Mouse (Mus musculus): ENCODE results near the gene Olfr876.
"Not testable (repeated sequence)": the region's sequence is repeated elsewhere in the genome, so short reads cannot be mapped to it uniquely, and the experiment has no call there.

The Olfr876 gene

DNA sequence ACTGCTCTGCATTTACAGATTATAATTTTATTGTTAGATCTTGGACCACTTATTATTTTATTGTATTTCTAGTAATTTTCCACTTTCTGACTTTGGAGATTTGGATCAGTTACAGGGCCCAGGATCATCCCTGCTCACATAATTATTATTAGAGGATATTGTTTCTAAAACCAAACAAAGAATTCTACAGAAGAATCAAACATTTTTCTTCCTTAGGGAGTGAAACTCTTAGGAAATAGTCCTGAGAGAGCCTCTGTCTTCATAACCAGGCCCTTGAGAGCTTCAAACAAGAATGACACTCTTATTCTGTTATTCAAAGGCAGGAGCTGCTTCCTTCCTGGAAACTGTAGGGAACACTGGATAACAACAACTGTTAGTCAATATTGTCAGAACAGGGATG lies at the start of gene Olfr876:
Gene Olfr876, plus strand, starts transcription at position 301 of the 400 bp plus-strand sequence.
- DNase-seq (ENCODE audit: low spot score in 2 of 2): no peak

DNA sequence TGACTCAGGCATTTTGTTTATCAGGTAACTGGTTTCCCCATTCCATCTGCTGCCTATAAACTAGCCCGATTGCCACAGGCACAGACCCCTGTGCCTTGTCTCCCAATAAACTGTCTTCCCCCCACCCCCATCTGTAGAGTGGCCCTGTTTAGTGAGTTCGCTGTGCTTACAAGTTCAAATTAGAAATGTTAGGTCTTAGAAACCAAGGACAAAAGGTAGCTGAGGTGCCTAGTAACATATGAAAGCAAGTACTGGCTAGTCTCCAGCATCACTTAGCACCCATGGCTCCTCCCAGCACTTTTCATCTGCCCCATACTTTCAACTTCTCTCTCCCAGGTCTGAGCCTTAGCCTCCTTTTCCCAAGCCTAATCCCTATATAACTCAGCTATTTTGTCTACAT lies 41.1 kb upstream of the Olfr876 start:
- DNase-seq (ENCODE audit: low spot score in 2 of 2): no peak

DNA sequence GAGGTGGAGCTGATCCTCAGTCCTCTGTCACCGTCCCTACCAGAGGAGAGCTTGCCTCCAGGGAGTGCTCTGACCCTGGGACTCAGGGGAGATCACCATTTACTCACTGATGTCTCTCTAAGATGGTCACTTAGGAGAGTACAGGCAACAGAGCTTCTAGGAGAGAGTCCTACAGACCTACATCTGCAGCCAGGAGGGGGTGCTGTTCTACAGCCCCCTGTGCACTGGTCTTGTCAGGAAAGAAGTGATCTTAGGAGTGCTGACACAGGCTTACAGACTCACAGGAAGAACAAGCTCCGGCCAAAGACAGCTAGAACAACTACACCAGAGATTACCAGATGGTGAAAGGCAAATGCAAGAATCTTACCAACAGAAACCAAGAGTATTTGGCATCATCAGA lies 40.3 kb upstream of the Olfr876 start:
- DNase-seq (ENCODE audit: low spot score in 2 of 2): no peak

DNA sequence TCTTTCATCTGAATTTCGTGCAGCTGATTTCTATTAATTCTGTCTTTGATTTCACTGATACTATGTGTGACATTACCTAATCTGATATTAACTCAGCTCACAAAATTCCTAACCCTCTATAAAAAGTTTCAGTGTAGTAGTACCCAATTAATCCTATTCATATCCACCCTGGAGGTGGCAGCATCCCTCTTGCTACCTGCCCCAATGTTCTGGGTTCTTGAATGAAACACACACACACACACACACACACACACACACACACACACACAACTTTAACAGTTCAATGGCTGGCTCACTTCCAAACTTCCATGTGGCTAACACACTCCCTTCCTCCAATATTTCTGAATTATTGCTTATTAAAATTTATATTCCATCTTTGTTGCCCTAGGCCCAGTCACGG lies 32.2 kb upstream of the Olfr876 start:
- DNase-seq (ENCODE audit: low spot score in 2 of 2): no peak

DNA sequence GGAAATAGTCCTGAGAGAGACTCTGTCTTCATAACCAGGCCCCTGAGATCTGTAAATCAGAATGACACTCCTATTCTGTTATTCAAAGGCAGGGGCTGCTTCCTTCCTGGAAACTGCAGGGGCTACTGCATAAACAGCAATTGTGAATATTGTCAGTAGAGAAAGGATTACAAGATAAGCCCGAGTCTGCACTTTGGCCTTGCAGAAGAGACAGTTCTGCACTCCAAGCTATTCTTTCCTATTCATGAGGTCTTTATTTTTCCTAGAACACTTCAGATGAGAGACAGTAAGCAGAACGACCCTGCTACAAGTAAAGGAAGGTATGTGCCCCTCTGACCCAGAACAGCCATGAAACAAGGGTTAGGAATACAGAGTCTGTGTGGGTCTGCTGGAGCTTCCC lies 31.1 kb upstream of the Olfr876 start, which contains the start of gene Olfr875:
Gene Olfr875, plus strand, starts transcription at position 99 of the 400 bp plus-strand sequence.
- DNase-seq (ENCODE audit: low spot score in 2 of 2): no peak

DNA sequence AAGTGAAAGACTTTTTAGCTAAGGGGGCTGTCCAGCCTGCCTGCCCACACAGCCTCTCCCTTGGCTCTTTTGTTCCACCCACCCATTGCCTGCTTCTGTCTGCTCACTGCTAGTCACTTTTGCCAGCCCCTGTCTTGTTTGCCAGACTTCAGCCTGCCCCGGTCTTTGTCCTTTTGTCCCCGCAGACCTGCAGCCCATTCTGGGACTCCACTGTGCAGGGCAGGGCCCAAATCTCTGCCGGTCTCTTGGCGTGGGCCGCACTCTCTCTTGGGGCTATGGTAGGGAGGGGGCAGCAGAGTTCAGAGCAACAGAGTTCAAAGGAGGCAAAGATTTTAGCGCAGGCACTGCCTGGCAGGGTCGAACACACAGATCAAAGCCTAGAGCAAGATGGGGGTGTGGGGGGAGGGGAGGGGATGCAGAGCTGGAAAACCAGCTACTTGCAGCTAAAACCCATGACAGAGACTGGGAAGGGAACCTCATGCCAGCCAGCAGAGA lies 20.0 kb upstream of the Olfr876 start:
- DNase-seq (ENCODE audit: low spot score in 2 of 2): no peak

DNA sequence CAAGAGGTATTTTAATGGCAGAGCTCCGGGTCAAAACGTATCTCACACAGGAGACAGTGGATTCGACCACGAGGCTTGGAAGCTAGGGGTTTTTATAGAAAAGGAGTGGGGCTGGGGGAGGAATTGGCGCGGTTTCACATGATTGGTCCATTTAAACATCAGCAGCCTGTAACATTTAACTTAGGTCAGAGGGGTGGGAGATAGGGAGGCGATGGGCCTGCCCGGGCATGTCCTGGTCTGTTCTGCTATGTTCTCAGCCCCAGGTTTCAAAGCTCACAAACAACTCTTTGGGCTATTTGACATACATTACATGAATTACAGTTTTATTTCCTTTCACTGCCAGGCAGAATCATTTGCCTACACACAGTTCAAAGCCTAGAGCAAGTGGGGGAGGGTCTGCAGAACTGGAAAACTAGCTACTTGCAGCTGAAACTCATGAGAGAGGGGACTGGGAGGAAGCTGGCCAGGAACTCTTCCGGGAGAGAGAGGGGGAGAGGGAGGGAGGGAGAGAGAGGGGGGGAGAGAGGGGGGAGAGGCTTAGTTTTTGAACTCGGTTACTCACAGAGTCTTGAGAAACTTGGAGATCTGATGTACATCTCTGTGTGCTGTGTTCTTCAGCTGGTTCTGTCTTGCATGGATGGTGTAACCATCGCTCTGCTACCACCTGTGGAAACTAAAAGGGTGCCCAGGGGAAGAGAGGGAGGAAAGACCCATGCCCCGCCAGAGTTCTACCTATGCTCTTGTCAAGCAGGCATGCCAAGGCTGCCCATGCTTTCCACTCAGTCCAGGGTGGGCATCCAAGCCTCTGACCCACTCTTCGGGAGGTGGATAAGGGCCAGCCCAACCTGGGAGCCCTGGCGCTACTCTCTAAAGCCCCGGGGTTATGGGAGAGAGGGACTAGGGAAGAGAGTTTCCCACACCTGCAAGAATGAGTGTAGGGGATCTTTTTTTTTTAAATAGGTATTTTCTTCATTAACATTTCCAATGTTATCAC lies 19.1 kb upstream of the Olfr876 start:
- not testable (repeated sequence) for DNase-seq (ENCODE audit: low spot score in 2 of 2)

DNA sequence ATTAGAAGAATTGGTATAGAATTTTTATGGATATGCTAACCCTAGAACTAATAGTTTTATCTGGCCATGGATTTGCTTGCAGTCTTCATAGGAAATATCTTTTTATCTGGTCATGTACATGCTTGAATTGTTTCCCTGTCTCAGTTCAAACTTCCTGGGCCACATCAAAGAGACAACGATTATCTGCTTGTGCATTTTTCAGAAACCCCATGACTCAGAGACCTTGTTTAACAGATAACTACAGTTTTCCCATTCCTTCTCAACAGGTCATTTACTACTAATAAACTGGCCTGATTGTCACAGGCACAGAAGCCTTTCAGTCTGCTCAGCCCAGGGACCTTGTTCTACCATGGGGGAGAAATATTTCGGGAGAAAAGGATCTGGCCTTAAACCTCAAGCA lies 16.4 kb upstream of the Olfr876 start:
- no peak for DNase-seq (ENCODE audit: low spot score in 2 of 2)

DNA sequence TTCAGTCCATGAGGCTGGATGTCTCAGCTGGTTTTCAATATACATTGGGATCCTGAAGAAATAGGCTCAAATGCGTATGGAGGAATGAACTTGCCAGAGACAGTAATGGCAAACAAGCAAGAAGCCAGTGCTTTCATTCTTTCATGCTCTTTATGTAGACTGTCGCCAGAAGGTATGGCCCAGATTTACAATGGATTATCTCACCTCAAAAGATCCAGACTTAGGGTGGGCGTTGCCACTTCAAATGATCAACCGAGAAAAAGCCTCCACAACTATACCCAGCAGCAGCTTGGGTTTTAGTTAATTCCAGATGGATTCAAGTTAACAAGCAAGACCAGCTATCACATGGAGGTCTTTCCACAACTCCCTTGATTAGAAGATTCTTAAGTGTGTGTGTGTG lies 776 bp upstream of the Olfr876 start:
- DNase-seq (ENCODE audit: low spot score in 2 of 2): no peak

DNA sequence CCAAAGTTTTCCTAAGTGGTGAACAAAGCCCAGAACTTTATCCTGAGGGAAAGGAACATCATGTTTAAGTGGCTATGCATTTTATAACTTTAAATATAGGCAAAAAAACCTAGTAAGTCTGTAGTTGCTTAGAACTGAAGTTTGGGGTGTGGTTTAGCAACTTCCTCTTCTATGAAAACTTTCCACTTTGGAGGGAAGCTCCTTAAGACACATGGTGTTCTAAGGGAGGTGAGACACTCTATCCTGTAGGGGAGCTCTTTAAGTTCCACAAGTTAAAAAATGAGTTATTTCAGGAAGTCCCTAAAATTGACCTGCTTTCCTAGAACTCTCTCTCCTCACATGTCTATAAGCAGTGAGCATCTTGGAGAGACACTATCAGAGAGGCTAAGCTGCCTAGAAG lies 4.4 kb downstream of the Olfr876 start:
- DNase-seq (ENCODE audit: low spot score in 2 of 2): no peak

DNA sequence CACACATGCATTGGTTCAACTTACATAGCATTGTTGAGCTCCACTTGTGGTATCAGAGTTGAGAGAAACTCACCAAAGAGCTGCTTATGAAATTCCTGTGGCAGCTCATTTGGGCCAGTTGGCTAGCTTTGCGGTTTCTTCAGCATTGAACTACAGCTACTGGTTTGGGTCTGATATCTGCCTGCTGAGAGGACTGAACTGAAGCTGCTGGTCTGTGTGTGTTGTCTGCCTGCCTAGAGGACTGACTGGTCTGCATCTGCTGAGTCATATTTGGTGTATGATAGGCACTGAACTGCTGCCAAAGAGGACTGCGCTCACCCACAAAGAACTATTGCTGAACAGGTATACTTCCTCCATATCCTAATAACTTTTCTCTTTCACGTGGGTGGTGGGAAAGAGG lies 5.6 kb downstream of the Olfr876 start:
- no peak for DNase-seq (ENCODE audit: low spot score in 2 of 2)

DNA sequence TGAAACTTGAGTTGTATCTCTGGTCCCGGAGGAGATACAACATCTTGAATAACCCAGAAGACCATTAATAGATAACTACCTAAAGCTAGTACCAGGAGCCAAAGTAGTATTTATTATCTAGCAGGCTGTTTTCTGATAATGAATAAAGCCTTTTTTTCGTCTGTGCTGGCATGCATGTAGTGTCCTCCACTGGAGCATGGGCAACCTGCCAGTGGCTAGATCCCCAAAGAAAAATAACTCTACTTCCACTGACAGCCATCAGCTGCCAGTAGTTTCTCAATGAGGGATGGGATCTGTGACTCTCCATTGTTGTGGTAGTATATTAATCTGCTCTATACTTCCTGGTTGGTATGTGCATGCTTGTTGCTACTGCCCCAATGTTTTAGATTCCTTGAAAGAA lies 6.1 kb downstream of the Olfr876 start:
- DNase-seq (ENCODE audit: low spot score in 2 of 2): no peak

DNA sequence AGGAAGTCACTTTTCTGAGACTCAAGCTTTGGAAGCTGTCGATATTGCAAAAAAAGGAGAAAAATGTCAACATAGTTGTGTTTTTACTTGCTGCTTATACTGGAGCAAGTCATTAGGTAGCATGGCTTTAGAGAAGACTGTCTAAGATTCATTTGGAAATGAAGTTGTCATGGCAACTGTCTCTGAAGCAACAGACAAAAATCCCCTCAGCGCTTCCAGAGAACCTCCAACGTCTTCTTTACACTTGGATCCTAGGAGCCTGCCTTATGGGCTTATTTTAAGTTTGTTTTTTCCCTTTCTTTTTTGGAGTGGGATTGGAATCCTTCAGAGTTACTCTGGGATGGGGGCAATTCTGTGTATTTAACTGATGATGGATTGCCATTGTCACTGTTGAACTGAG lies 11.9 kb downstream of the Olfr876 start:
- peak in 1 of 2 experiments; percentile 50 for DNase-seq (ENCODE audit: low spot score in 2 of 2)

DNA sequence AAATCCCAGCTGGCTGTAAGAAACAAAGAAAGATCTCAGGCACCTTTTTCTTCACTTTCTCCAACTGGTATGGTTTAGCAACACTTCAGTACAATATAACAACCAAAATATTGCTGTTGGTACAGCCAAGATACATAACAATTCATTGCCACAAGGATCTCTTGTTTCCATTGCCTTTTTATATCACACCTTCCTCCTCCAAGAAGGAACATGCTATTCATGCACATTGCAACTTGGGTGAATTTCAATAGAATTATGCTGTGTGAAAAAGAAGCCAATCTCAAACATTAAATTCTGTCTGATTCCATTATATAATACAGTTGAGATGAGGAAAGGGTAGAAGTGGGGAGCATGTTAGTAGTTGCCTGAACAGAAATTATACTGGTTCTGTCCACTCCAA lies 27.1 kb downstream of the Olfr876 start:
- DNase-seq (ENCODE audit: low spot score in 2 of 2): no peak

DNA sequence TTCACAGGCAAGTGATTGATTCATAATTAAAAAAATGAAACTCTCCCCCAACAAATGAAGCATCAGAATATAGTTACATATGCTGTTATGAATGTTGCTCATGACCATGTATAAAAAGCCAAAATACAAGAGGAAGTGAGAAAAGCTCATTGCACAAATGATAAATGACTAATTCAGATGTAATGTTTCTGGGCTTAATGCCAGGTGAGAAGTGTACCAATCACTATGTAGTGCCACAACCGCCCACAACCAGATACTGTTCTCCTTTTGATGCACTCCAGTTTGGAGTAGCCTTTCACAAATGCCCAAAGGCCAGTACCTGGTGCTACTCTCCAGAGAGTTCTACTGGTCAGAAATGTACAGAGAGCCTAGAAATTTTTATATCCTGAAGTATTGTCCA lies 30.5 kb downstream of the Olfr876 start:
- no peak for DNase-seq (ENCODE audit: low spot score in 2 of 2)

DNA sequence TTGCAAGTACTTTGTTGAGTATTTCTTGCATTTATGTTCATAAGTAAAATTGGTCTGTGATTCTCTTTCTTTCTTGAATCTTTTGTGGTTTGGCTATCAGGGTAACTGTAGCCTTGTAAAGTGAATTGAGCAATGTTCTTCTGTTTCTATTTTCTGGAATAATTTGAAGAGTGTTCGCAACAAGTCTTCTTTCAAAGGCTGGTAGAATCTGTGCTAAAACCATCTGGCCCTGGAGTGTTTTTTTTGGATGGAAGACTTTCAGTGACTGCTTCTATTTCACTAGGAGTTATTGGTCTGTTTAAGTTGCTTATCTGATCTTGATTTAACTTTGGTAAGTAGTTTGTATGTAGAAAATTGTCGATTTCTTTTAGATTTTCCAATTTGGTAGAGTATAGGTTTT lies 46.4 kb downstream of the Olfr876 start:
- no peak for DNase-seq (ENCODE audit: low spot score in 2 of 2)

DNA sequence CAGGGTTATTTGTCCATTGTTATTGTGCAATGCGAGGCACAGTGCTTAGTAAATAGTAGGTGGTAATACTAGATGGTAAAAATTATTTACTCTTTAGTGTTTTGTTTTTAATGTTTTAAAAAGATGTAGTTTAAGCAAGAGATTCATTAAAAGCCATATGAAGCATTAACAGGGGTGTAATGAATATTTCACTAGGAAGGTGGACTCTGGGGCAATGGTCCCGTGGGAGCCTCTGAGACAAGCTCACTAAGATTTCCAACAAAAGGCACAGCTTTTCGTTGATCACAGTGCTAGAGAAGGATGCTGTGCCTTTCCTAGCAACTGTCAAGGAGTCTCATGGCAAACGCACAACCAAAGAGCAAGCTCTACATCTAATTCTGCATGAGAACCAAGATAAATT lies 51.1 kb downstream of the Olfr876 start, which contains the start of gene Olfr877:
Gene Olfr877, plus strand, starts transcription at position 301 of the 400 bp plus-strand sequence.
- no peak for DNase-seq (ENCODE audit: low spot score in 2 of 2)

All from right cerebral cortex, postnatal 36 days (tissue).